Mouse (Mus musculus) layer of hippocampus, adult 11-12 months (tissue): ENCODE results near the gene Mtor.
A peak's percentile ranks its signal among the peaks of the same experiment; 100 is the strongest.

ENCODE experiments used
- DNase-seq: peaks from one replicate; pipeline ENCODE4 v3.0.0; 2022; ENCODE audit warnings: low spot score

The Mtor gene

DNA sequence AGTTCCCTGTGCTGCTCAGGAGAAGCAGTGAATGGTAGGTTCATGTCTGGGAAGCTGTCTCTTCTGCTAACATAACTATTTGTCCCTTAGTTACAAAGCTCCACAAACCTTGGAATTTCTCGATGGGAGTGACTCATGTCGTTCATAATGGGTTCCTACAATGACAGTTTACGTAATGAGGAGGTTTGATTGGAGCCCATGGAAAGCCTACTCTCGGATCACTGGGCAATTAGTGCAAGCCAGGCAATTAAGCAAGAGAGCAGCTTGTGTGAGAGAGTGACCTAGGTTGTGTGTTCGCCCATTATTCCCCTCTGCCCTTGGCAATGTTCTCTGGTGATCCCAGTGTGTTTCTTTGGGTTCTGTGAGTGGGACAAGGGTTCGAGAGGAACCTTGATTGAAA is 147.5 kb downstream of the Mtor start:
- DNase-seq = no peak

DNA sequence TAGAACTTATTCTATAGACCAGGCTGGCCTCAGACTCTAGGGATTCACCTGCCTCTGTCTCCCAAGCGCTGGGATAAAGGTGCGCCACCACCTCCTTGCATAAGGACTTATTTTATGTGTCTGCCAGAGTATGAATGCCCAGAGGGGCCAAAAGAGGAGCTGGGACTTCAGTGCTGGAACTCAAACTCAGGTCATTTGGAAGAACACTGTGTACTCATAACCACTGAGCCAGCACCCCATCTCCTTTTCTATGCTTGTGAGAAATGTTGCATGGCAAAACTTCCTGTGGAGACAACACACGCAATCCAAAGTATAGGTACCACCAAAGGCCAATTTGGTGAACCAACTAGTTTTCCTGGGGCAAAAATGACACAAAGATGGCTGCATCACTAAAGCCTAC is 148.3 kb downstream of the Mtor start:
- no peak for DNase-seq

DNA sequence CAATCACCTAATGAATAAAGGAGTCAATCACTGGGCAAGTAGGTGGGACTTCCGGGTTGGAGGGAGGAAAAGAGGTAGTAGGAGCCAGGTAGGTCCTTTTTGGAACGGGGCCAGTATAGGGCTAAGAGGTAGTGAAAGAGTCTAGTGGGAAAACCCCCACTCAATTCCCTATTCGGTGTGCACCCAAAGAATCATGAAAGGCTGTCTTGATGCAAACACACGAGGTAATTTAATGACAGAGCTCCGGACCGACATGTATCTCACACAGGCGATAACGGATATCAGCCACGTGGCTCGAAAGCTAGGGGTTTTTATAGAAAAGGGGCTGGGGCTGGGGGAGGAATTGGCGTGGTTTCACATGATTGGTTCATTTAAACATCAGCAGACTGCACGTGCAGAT is 150.4 kb downstream of the Mtor start:
- no peak for DNase-seq

DNA sequence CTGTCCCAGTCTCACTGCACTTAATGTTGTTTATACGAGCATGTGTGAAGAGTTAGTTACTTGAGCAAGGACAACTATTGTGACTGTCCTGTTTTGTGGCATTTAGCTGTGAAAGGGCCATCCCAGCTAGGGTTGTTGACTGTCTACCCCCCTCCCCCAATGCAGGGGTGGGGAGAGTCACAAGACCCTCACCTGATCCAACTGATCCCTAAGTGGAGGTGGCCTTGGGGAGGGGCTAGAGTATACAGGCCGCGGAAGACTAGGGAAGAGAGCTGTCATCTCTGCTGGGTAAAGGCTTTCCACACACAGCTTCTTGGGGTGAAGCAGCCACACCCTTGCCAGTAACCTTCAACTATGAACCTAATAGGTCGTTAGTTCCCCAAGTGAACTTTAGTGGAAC is 151.9 kb downstream of the Mtor start:
- DNase-seq = no peak

DNA sequence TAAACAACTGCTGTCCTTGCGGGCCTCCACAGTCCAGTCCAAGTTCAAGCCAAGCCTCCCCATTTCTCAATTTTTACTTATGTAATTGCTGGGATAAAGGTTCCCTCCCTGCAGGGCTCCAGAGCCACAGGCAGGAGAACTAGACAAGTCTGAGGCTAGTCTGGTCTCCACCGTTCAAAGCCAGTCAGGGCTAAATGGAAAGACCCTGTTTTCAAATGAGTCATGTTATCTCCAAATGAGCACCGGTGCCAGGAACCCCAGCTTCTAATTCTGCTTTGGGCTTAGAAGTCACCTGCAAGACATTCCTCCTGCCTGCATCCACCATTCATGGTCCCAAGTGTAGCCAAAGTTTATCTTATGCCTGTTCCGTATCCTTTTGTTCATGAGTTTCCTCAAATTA is 153.5 kb downstream of the Mtor start:
- DNase-seq = no peak

DNA sequence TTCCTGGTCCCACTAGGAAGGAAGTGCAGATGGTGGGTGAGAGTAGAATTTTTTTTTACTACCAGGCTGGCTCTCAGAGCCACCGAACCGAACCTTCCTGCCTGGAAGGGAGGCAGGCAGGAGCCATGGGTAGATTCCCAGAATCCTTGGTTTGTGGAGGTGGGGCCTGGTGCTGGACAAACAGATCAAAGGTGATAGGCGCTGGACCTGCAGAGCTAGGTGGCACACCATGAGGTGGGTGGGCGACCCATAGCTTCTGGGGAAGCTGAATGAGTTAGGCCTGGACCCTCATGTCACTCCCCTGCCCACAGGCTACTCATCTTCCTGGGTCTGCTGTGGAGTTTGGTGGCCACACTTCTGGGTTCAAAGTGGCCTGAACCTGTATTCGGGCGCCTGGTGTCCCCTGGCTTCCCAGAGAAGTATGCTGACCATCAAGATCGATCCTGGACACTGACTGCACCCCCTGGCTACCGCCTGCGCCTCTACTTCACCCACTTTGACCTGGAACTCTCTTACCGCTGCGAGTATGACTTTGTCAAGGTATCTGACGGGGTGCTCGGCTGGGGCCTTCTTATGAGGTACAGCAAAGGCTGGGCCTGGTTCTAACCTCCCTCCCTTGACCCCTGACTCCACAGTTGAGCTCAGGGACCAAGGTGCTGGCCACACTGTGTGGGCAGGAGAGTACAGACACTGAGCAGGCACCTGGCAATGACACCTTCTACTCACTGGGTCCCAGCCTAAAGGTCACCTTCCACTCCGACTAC is 154.1 kb downstream of the Mtor start, which contains the start of gene Masp2:
TSS of gene Masp2 (plus strand) at position 198 of the 764 bp plus-strand sequence.
- no peak for DNase-seq

DNA sequence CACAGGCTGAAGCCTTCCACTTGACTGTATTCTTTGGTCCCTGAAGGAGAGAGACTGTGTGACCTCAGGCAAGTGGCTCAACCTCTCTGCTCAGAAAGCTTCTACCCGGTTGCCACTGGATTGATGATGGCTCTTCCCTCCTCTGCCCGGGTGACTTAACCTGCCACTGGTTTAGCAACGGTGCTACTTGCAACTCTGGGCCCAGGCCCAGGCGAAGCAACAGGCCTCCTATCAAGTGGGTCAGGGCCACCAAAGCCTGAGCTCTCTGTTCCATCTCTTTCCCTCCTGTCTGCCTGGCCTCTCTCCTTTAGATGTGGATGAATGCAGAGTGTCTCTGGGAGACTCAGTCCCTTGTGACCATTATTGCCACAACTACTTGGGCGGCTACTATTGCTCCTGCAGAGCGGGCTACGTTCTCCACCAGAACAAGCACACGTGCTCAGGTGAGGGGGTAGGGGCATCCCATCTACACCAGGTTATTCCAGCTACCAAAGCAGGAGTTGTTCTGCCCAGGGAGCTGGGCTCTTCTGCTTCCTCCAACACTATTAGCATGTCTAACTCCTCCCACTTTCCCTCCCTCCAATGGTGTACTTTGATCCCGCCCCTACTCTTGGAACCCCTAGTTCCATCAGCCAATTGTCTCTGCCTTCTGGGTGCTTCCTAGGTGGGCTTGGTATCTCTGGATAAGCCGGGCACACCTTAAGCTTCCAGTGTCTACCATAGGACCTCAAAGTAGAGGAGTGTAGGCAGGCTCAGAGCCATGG is 155.1 kb downstream of the Mtor start:
- no peak for DNase-seq

DNA sequence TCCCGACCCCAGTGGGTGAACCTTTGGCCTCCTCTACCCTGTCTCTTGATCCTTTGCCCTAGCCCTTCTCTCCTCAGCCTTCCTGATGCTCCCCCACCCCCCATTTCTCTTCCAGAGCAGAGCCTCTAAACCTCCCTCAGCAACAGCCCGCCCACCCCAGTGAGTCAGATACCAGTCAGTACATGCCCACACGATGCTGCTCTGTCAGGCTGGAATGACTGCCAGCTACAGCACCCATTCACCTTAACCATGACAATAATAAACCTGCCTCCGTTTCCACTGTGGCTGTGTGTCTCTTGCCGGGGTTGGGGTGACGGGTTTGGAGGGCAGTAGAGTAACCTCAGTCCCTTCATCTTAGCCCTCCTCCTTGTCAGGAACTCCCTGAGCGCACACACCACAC is 155.7 kb downstream of the Mtor start:
- DNase-seq = peak; percentile 60

DNA sequence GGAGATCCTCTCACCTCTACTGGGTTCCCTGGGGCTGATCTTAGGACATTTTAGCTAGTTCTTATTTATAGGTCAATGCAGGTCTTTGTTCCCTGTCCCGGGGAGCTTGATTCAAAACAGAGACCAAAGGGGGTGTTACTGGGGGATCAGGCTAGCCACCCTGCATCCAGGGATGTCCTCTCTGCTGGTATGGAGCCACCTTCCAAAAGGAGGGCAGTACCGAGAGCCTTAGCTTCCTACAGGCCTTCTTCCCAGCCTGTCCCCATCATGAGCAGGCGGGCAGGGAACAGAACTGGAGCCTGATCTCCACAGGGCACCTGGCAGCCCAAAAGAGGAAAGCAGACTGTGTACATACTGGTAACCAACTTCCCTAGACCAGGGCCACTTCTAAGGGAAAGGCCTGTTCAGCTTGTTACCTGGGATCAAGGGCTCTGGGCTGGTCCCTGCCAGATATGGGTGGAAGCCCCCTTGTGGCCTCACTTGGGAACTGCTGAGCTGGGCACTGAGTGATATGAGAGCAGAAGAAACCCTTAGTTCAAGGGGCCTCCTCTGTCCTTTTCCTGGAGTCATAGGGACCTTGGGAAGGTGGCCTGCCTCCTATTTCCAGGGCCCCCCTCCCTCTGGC is 156.2 kb downstream of the Mtor start:
- DNase-seq = peak; percentile 65
